9 mouse cellular contexts compared by ENCODE assay signal in genomic region chr11:70313833-70314232, GRCm38 (mm10). TPM values are rescaled to one million over a fixed set of nuclear protein-coding genes. Genes with fewer than 3 reads are reported as not detected.
DNase-seq lines count a peak whose midpoint lies in the region; ATAC-seq and TF ChIP-seq lines count a peak whose summit lies in the region.
"Had no signal": no experiment of that assay in that cellular context is flagged by ENCODE, and none has a peak within 500 bp of the region (broad histone marks: within the 10 kb centered on the region; RNA-seq: fewer than 3 reads in every experiment).

No protein-coding gene starts in this region.

- peak; percentile 81 for TF ChIP-seq CTCF in layer of hippocampus, adult 2 months (conservative IDR thresholded peaks at IDR 0.05)

- WGBS in forebrain, embryonic 10.5 days: 41% methylated on average over 7 of the region's 7 CpGs

- no peaks in the 10 kb centered on the region for H3K9me3 ChIP-seq in forebrain, embryonic 10.5 days

- H3K27me3 ChIP-seq in forebrain, embryonic 10.5 days (ENCODE audit: poor library complexity, severe bottlenecking): peaks cover 7% of the 10 kb centered on the region; the same call in 1 of the 2 replicates

- no peaks in the 10 kb centered on the region for H3K36me3 ChIP-seq in forebrain, embryonic 10.5 days (replicated peaks)

- ATAC-seq in CD4-positive, CD25-positive, alpha-beta regulatory T cell, adult 4 months: no peak

- no peaks in the 10 kb centered on the region for H3K4me1 ChIP-seq in forebrain, embryonic 10.5 days

- no peak overlapping the region for H3K4me3 ChIP-seq in layer of hippocampus, adult 2 months
- no peak overlapping the region for H3K4me3 ChIP-seq in forebrain, embryonic 10.5 days

- H3K27ac ChIP-seq in layer of hippocampus, adult 2 months: no peak overlapping the region
- no peak overlapping the region for H3K27ac ChIP-seq in forebrain, embryonic 10.5 days

- DNase-seq in CD4-positive, CD25-positive, alpha-beta regulatory T cell, adult 2 months (ENCODE audit: low read depth, low spot score): peak; percentile 73
- DNase-seq in layer of hippocampus, adult 2 months (ENCODE audit: low spot score in 2 of 2): no peak
- DNase-seq in layer of hippocampus, postnatal 10 days (ENCODE audit: low spot score in 2 of 2): no peak
- DNase-seq in adrenal gland, postnatal 25 days: peak; percentile 25
- peak; percentile 30 for DNase-seq in mesoderm, embryonic 11.5 days (ENCODE audit: low read depth, low spot score)
- no peak for DNase-seq in layer of hippocampus, adult 9-11 months
- no peak for DNase-seq in forebrain, embryonic 10.5 days (ENCODE audit: extremely low spot score, low spot score)

RNA-seq across cellular contexts. Expression of gene Alox12e, which starts 8.6 kb away (rescaled TPM):
- polyA plus RNA-seq in CD4-positive, CD25-positive, alpha-beta regulatory T cell, adult 4 months (2017; shearing (Covaris generic)): not detected
- not detected for total RNA-seq in layer of hippocampus, adult 2 months (2021)
- total RNA-seq in layer of hippocampus, postnatal 10 days (2021): not detected
- total RNA-seq in adrenal gland, postnatal 25 days (2021): not detected in 2 replicates
- polyA plus RNA-seq in forebrain, embryonic 10.5 days (2016; fragmentation: Nextera tagmentation; extraction: Ambion mirVana): not detected in 2 replicates
- total RNA-seq: hematopoietic stem cell, adult 5-6 weeks had no signal

RNA-seq across cellular contexts. Expression of gene Alox15, which starts 38.0 kb away (rescaled TPM):
- not detected for polyA plus RNA-seq in CD4-positive, CD25-positive, alpha-beta regulatory T cell, adult 4 months (2017; shearing (Covaris generic))
- under 1 TPM in 1 of 2 experiments, not detected in 1; 0.26 TPM for total RNA-seq in layer of hippocampus, adult 2 months (2021)
- total RNA-seq in layer of hippocampus, postnatal 10 days (2021): not detected
- 2.1 and 2.7 TPM in 2 replicates for total RNA-seq in adrenal gland, postnatal 25 days (2021)
- polyA plus RNA-seq in forebrain, embryonic 10.5 days (2016; fragmentation: Nextera tagmentation; extraction: Ambion mirVana): 0.10 and 0.29 TPM in 2 replicates

RNA-seq across cellular contexts. Expression of gene Alox12, which starts 58.7 kb away (rescaled TPM):
- under 1 TPM in 1 of 2 experiments, not detected in 1; 0.31 TPM for polyA plus RNA-seq in CD4-positive, CD25-positive, alpha-beta regulatory T cell, adult 4 months (2017; shearing (Covaris generic))
- total RNA-seq in layer of hippocampus, adult 2 months (2021): under 1 TPM; 0.13 to 0.27 TPM
- under 1 TPM; 0.45 to 0.69 TPM for total RNA-seq in layer of hippocampus, postnatal 10 days (2021)
- 1.5 and 1.8 TPM in 2 replicates for total RNA-seq in adrenal gland, postnatal 25 days (2021)
- polyA plus RNA-seq in forebrain, embryonic 10.5 days (2016; fragmentation: Nextera tagmentation; extraction: Ambion mirVana): 2.5 and 2.7 TPM in 2 replicates

Comparison
In these comparisons a context has a peak if more than half of its experiments do, and no peak if none do; other contexts are left out.
1. DNase-seq: peak in CD4-positive, CD25-positive, alpha-beta regulatory T cell, adult 2 months (single experiment), adrenal gland, postnatal 25 days (single experiment) and mesoderm, embryonic 11.5 days (single experiment); none in layer of hippocampus, adult 2 months (0 of 2), layer of hippocampus, postnatal 10 days (0 of 2), layer of hippocampus, adult 9-11 months (single experiment) and forebrain, embryonic 10.5 days (single experiment).